In the genomic region with DNA sequence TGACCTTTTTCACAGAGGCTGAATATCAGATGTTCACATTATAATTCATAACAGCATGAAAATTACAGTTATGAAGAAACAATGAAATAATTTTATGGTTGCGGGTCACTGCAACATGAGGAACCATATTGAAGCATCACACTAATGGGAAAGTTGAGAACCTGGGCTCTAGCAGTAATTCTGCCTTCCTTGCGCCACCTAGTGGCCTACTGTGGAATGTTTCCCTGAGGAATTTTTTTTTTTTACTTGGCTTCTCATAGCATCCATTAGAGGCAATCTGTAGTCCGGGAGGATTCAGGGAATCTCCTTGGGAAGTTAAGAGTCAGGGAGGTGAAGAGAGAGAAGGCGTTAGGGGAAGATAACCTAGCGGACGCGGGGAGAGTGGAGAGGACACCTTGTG, we compare ENCODE assay signal across 1 mouse cellular context.
TF ChIP-seq lines count a peak whose summit lies in the region.

No protein-coding gene starts in this region.

TF ChIP-seq in CH12.LX, 34 proteins besides CTCF, POLR2A, EP300 and RAD21 (continued from another document):
- TF ChIP-seq GABPA (IDR thresholded peaks at IDR 0.05; ENCODE audit: insufficient replicate concordance, low read depth, low read length) (no peak), MEF2A (IDR thresholded peaks at IDR 0.05; ENCODE audit: borderline replicate concordance, low read depth, low read length) (no peak), KAT2A (IDR thresholded peaks at IDR 0.05; ENCODE audit: insufficient replicate concordance, low read length) (no peak), TCF12 (IDR thresholded peaks at IDR 0.05; ENCODE audit: low read depth, low read length) (no peak), IRF4 (IDR thresholded peaks at IDR 0.05; ENCODE audit: low read depth, low read length) (no peak), ZNF384 (IDR thresholded peaks at IDR 0.05; ENCODE audit: low read depth, low read length) (peak; percentile 97), SIN3A (IDR thresholded peaks at IDR 0.05; ENCODE audit: low read length) (no peak), MAZ (IDR thresholded peaks at IDR 0.05; ENCODE audit: low read depth, low read length) (no peak), NRF1 (IDR thresholded peaks at IDR 0.05; ENCODE audit: low read depth, low read length) (no peak), E2F4 (IDR thresholded peaks at IDR 0.05; ENCODE audit: insufficient replicate concordance, low read depth, low read length) (no peak), SMC3 (IDR thresholded peaks at IDR 0.05; ENCODE audit: low read depth, low read length) (peak; percentile 68)
